Mouse (Mus musculus): ENCODE measurements around the gene Guca1a. TPM values are rescaled to one million over a fixed set of nuclear protein-coding genes. Genes with fewer than 3 reads are reported as not detected.

Guca1a gene
- polyA plus RNA-seq, 1 experiment from 2014 or later = 0.82 TPM

- H3K36me3 ChIP-seq (ENCODE audit: control insufficient read depth, insufficient read depth, low read length) = peaks cover 12% of the 10 kb centered on the region
- 88% methylated on average over 6 of the region's 6 CpGs for WGBS
- ATAC-seq (ENCODE audit: insufficient read depth, low FRiP score, low TSS enrichment) = no peak
Measured at GRCm38 (mm10) chr17:47376779-47377280, 23.6 kb downstream of the Guca1a start.

GRCm38 (mm10) chr17:47373991-47374390 is 26.4 kb downstream of the Guca1a start:
- Histone ChIP-seq H3K36me3 (ENCODE audit: control insufficient read depth, insufficient read depth, low read length) (peaks cover 12% of the 10 kb centered on the region), H3K9ac (ENCODE audit: low read length) (no peak overlapping the region), H3K4me2 (ENCODE audit: low read depth) (no peak overlapping the region), H3K27ac (ENCODE audit: low read depth, low read length) (no peak overlapping the region), H3K9me3 (ENCODE audit: control insufficient read depth, low read length) (no peaks in the 10 kb centered on the region), H3K4me3 (ENCODE audit: low read depth, low read length) (no peak overlapping the region), H3K4me1 (ENCODE audit: control insufficient read depth, insufficient read depth, low read length) (no peaks in the 10 kb centered on the region), H3K27me3 (ENCODE audit: control insufficient read depth, insufficient read depth, low read length) (no peaks in the 10 kb centered on the region)
- WGBS = 87% methylated on average over 6 of the region's 6 CpGs
- no peak for ATAC-seq (ENCODE audit: insufficient read depth, low FRiP score, low TSS enrichment)
- no peak for DNase-seq (ENCODE audit: low spot score)

More at GRCm38 (mm10) chr17:47376779-47377280, 23.6 kb downstream of the Guca1a start:
- no peak overlapping the region for H3K27ac ChIP-seq (ENCODE audit: low read depth, low read length)
- H3K27me3 ChIP-seq (ENCODE audit: control insufficient read depth, insufficient read depth, low read length) = no peaks in the 10 kb centered on the region
- no peak overlapping the region for H3K4me3 ChIP-seq (ENCODE audit: low read depth, low read length)
- no peak overlapping the region for H3K9ac ChIP-seq (ENCODE audit: low read length)
- no peaks in the 10 kb centered on the region for H3K4me1 ChIP-seq (ENCODE audit: control insufficient read depth, insufficient read depth, low read length)
- no peak overlapping the region for H3K4me2 ChIP-seq (ENCODE audit: low read depth)
- H3K9me3 ChIP-seq (ENCODE audit: control insufficient read depth, low read length) = no peaks in the 10 kb centered on the region
- DNase-seq (ENCODE audit: low spot score) = no peak

GRCm38 (mm10) chr17:47371451-47371850 is 28.9 kb downstream of the Guca1a start:
- no peak overlapping the region for H3K4me3 ChIP-seq (ENCODE audit: low read depth, low read length)
- no peaks in the 10 kb centered on the region for H3K4me1 ChIP-seq (ENCODE audit: control insufficient read depth, insufficient read depth, low read length)
- peaks cover 12% of the 10 kb centered on the region for H3K36me3 ChIP-seq (ENCODE audit: control insufficient read depth, insufficient read depth, low read length)
- no peak overlapping the region for H3K27ac ChIP-seq (ENCODE audit: low read depth, low read length)
- no peak overlapping the region for H3K4me2 ChIP-seq (ENCODE audit: low read depth)
- no peak overlapping the region for H3K9ac ChIP-seq (ENCODE audit: low read length)
- ATAC-seq (ENCODE audit: insufficient read depth, low FRiP score, low TSS enrichment) (no peak), DNase-seq (ENCODE audit: low spot score) (peak; percentile 55)
- H3K27me3 ChIP-seq (ENCODE audit: control insufficient read depth, insufficient read depth, low read length) = no peaks in the 10 kb centered on the region
- no peaks in the 10 kb centered on the region for H3K9me3 ChIP-seq (ENCODE audit: control insufficient read depth, low read length)
- 19% methylated on average over 4 of the region's 4 CpGs for WGBS

GRCm38 (mm10) chr17:47369087-47369443 is 31.3 kb downstream of the Guca1a start:
- Histone ChIP-seq H3K9ac (ENCODE audit: low read length) (peak overlapping the region; percentile 75), H3K27ac (ENCODE audit: low read depth, low read length) (peak overlapping the region; percentile 63; the same call in 1 of the 2 replicates), H3K4me3 (ENCODE audit: low read depth, low read length) (peak overlapping the region; percentile 77), H3K9me3 (ENCODE audit: control insufficient read depth, low read length) (no peaks in the 10 kb centered on the region), H3K4me1 (ENCODE audit: control insufficient read depth, insufficient read depth, low read length) (no peaks in the 10 kb centered on the region), H3K36me3 (ENCODE audit: control insufficient read depth, insufficient read depth, low read length) (peaks cover 3% of the 10 kb centered on the region; the same call in 1 of the 2 replicates), H3K4me2 (ENCODE audit: low read depth) (peak overlapping the region; percentile 77), H3K27me3 (ENCODE audit: control insufficient read depth, insufficient read depth, low read length) (no peaks in the 10 kb centered on the region)
- ATAC-seq (ENCODE audit: insufficient read depth, low FRiP score, low TSS enrichment) (peak; percentile 56), DNase-seq (ENCODE audit: low spot score) (no peak)
- 2% methylated on average over 20 of the region's 20 CpGs for WGBS

- peak within 1 kb of the TSS; percentile 77 for H3K4me3 ChIP-seq (ENCODE audit: low read depth, low read length)
- ATAC-seq (ENCODE audit: insufficient read depth, low FRiP score, low TSS enrichment) (peak; percentile 90), DNase-seq (ENCODE audit: low spot score) (peak; percentile 89)
- peaks cover 3% of the 10 kb centered on the region; the same call in 1 of the 2 replicates for H3K36me3 ChIP-seq (ENCODE audit: control insufficient read depth, insufficient read depth, low read length)
- H3K4me2 ChIP-seq (ENCODE audit: low read depth) = peak within 1 kb of the TSS; percentile 77
- H3K9ac ChIP-seq (ENCODE audit: low read length) = peak within 1 kb of the TSS; percentile 75
- no peaks in the 10 kb centered on the region for H3K4me1 ChIP-seq (ENCODE audit: control insufficient read depth, insufficient read depth, low read length)
- WGBS = 4% methylated on average over 35 of the region's 35 CpGs
- no peaks in the 10 kb centered on the region for H3K9me3 ChIP-seq (ENCODE audit: control insufficient read depth, low read length)
- H3K27ac ChIP-seq (ENCODE audit: low read depth, low read length) = peak within 1 kb of the TSS; percentile 63; the same call in 1 of the 2 replicates
- no peaks in the 10 kb centered on the region for H3K27me3 ChIP-seq (ENCODE audit: control insufficient read depth, insufficient read depth, low read length)
Measured at GRCm38 (mm10) chr17:47368401-47369086, 31.8 kb downstream of the Guca1a start, which contains the start of gene Mrps10. Gene Mrps10 (plus strand): TSS chr17:47368887.

GRCm38 (mm10) chr17:47361343-47361742 is 39.0 kb downstream of the Guca1a start:
- 83% methylated on average over 11 of the region's 11 CpGs for WGBS
- H3K4me1 ChIP-seq (ENCODE audit: control insufficient read depth, insufficient read depth, low read length) = no peaks in the 10 kb centered on the region
- no peak overlapping the region for H3K27ac ChIP-seq (ENCODE audit: low read depth, low read length)
- H3K9ac ChIP-seq (ENCODE audit: low read length) = no peak overlapping the region
- ATAC-seq (ENCODE audit: insufficient read depth, low FRiP score, low TSS enrichment) = no peak
- DNase-seq (ENCODE audit: low spot score) = no peak
- no peaks in the 10 kb centered on the region for H3K9me3 ChIP-seq (ENCODE audit: control insufficient read depth, low read length)
- no peak overlapping the region for H3K4me2 ChIP-seq (ENCODE audit: low read depth)
- no peaks in the 10 kb centered on the region for H3K27me3 ChIP-seq (ENCODE audit: control insufficient read depth, insufficient read depth, low read length)
- H3K36me3 ChIP-seq (ENCODE audit: control insufficient read depth, insufficient read depth, low read length) = 0 out of 2 replicates have a peak, but pooled peaks cover 3% of the 10 kb centered on the region
- H3K4me3 ChIP-seq (ENCODE audit: low read depth, low read length) = no peak overlapping the region

GRCm38 (mm10) chr17:47359964-47360363 is 40.4 kb downstream of the Guca1a start:
- Histone ChIP-seq H3K4me3 (ENCODE audit: low read depth, low read length) (no peak overlapping the region), H3K4me1 (ENCODE audit: control insufficient read depth, insufficient read depth, low read length) (no peaks in the 10 kb centered on the region), H3K4me2 (ENCODE audit: low read depth) (no peak overlapping the region), H3K27me3 (ENCODE audit: control insufficient read depth, insufficient read depth, low read length) (no peaks in the 10 kb centered on the region), H3K9ac (ENCODE audit: low read length) (no peak overlapping the region), H3K27ac (ENCODE audit: low read depth, low read length) (no peak overlapping the region), H3K36me3 (ENCODE audit: control insufficient read depth, insufficient read depth, low read length) (0 out of 2 replicates have a peak, but pooled peaks cover 3% of the 10 kb centered on the region), H3K9me3 (ENCODE audit: control insufficient read depth, low read length) (no peaks in the 10 kb centered on the region)
- ATAC-seq (ENCODE audit: insufficient read depth, low FRiP score, low TSS enrichment) (no peak), DNase-seq (ENCODE audit: low spot score) (peak; percentile 48)
- WGBS = 38% methylated on average over 6 of the region's 6 CpGs

GRCm38 (mm10) chr17:47349721-47350319 is 50.6 kb downstream of the Guca1a start:
- WGBS = 90% methylated on average over 3 of the region's 3 CpGs

More at GRCm38 (mm10) chr17:47349721-47350319, 50.6 kb downstream of the Guca1a start:
- Histone ChIP-seq H3K27ac (ENCODE audit: low read depth, low read length) (no peak overlapping the region), H3K9me3 (ENCODE audit: control insufficient read depth, low read length) (peaks cover 11% of the 10 kb centered on the region), H3K4me1 (ENCODE audit: control insufficient read depth, insufficient read depth, low read length) (no peaks in the 10 kb centered on the region), H3K36me3 (ENCODE audit: control insufficient read depth, insufficient read depth, low read length) (peaks cover 30% of the 10 kb centered on the region), H3K4me2 (ENCODE audit: low read depth) (no peak overlapping the region), H3K4me3 (ENCODE audit: low read depth, low read length) (no peak overlapping the region), H3K9ac (ENCODE audit: low read length) (no peak overlapping the region), H3K27me3 (ENCODE audit: control insufficient read depth, insufficient read depth, low read length) (no peaks in the 10 kb centered on the region)
- DNase-seq (ENCODE audit: low spot score) (no peak), ATAC-seq (ENCODE audit: insufficient read depth, low FRiP score, low TSS enrichment) (no peak)

All from neural tube, embryonic 11.5 days (tissue).